Mouse (Mus musculus) lung, postnatal 14 days (tissue): Measurements from ENCODE around the gene Gba2.
"Not testable (repeated sequence)": the region's sequence is repeated elsewhere in the genome, so short reads cannot be mapped to it uniquely, and the experiment has no call there.

Source experiments
- DNase-seq: peaks from one replicate; pipeline ENCODE4 v3.0.0; 2021

Gene Gba2

DNA sequence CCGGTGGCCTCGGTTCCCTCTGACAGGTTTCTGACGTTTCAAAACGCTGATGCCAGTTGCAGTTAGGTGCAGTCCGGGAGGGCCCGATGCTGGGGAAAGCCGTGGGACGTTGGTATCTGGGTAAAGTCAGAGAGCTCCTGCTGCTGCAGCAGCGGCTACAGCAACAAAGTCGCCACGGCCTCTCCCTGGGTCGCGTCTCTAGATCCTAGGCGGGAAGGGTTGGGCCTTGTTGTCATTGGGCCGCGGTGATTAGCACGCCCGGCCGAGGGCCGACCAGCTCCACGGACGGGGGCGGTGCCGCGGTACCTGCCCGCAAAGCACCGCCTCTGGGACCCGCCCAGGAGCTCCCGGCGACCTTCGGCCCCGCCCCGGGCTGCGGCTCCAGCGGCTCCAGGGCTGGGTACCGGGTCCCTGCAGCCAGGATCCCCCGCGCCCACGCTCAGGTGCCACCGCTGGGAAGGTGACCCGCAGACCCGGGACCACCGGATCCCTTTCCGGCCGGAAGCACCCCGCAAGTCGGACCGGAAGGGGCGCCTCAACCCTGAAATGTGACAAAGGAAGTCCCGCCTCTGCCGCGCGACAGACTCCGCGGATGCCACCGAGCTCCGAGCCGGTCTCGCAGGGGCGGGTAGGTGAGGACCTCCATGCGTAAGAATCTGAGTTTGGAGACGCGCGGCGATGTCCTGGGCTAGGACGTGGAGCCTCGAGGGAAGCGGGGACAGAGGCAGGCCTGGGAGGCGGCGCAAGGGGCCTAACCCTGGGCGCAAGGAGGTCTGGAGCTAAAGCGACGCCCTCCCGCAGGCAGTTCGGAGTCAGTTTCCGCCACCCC lies at the start of gene Gba2, which contains the start of gene Rgp1:
Gene Gba2 (minus strand): TSS at position 498 of the 829 bp plus-strand sequence.
Gene Rgp1 (plus strand): TSS at position 340 of the 829 bp plus-strand sequence.
- DNase-seq: peak; percentile 88

DNA sequence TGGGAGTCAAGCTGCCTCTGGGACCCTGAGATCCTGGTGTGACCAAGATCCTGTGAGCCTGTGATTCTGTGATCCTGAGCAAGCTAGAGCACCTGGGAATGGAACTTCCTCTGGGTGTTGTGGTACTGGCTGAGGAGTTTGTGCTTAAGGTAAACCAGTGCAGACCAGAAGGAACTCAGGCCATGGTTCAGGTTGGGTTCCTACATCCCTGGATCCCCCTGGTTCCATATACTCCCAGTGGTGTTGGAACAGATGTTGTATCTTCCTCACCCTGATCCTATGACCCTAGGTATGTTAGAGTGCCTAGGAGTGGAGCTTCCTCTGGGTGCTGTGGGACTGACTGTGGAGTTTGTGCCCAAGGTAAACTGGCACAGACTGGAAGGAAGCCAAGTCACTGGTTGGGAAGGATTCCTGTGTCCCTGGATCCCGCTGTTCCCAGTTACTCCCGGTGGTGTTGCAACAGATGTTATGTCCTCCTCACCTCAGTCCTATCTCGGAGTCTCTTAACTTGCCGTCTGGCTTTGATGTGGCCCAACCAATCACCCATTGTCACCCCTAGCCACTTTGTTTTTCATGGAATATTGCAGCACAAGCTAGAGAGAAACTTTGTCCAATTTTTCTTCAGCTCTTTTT lies 41.6 kb upstream of the Gba2 start:
- DNase-seq: no peak

DNA sequence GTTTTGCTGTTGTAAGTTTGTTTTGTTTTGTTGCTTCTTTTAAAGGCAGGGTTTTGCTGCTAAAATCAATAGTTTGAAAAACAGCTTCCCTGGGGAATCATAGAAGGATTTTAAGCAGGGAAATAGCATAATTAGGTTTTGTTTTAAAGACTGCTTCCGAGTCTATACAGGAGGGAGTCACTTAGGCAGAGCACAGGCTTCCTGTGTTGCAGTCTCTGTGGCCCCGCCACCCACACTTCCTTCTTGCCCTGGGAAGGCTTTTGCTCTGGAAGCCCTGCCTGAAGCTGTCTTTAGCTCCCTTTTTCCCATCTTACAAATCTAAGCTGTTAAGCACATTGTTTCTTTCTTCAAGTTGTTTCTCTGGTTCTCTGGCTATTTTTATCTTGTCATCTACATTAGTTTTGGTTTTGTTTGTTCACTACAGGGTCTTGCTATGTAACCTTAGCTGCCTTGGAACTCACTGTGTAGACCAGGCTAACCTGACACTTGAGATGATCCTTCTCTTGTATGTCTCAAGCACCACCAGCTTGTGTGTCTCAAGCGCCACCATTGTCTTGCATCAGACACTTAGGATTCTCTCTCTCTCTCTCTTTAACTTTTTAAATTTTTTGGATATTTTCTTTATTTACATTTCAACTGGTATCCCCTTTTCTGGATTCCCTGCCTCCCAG lies 34.5 kb upstream of the Gba2 start:
- peak; percentile 64 for DNase-seq

DNA sequence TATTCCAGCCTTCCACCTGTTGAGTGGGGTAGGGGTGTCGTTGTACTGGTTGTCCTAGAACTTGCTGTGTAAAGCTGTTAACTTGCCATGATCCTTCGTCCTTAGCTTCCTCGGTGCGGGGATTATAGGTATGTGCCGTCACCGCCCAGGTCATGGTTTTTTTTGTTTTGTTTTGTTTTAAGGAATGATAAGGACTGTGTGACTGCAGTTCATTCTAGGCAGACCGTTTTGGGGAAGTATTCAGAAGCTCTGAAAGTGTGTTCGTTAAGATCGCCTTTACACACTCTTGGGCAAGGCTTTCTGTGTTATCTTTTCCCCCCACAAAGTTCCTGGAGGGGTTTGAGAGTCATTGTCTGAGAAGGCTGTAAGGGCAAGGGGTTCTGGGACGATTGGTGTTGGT lies 33.9 kb upstream of the Gba2 start:
- DNase-seq: no peak

DNA sequence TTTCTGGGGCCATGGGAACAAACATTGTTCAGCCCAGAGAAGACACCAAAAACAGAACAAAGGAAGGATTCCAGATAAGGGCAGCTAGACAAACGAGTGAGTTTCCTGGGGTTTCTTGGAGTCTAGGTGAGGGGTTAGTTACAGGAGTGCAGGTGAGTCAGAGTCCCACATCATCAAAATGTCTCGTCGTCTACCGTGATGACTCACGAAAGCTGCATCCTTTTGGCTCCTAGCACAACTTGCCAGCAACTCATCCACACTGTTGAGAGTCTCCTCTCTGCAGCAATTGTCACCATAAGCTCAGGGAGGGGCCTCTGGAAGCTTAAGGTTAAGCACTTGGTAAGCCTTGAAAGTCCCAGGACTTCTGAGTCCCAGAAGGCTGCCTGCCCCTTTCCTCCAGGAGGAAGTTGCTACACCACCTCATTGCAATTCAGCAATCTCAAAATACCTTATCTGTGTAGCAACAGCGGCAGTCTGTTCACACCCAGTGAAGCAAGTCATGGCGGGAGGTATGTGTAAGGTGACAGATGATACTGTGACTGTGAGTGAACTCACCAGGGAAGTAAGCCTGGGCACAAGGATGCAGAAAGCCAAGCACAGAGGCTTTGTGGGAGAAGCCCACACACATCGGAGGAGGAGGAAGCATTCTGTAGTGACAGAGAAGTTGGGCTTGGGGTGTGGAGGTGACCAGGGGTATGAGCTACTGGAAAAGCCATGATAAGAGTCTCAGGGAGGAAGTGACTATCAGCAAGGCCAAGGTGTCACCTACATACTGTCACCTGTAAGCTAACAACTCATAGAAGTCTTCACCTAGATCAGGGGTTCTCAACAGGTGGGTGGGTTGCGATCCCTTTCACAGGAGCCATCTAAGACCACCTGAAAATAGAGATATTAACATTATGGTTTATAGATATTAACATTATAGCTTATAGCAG lies 26.3 kb upstream of the Gba2 start:
- DNase-seq: no peak

DNA sequence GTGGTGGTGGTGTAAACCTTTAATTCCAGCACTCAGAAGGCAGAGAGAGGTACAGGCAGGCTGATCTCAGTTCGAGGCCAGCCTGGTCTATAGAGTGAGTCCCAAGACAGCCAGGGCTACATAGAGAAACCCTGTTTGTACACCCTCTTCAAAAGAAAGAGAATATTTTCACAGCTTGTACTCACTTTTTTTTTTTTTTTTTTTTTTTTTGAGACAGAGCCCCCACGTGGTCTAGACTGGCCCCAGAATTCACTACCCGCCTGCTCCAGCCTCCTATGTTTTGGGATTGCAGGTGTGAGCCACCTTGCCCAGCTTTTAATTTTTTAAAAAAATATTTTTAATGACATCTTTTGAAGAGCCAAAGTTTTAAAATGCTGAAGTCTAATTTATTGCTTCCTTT lies 25.4 kb upstream of the Gba2 start:
- no peak for DNase-seq

DNA sequence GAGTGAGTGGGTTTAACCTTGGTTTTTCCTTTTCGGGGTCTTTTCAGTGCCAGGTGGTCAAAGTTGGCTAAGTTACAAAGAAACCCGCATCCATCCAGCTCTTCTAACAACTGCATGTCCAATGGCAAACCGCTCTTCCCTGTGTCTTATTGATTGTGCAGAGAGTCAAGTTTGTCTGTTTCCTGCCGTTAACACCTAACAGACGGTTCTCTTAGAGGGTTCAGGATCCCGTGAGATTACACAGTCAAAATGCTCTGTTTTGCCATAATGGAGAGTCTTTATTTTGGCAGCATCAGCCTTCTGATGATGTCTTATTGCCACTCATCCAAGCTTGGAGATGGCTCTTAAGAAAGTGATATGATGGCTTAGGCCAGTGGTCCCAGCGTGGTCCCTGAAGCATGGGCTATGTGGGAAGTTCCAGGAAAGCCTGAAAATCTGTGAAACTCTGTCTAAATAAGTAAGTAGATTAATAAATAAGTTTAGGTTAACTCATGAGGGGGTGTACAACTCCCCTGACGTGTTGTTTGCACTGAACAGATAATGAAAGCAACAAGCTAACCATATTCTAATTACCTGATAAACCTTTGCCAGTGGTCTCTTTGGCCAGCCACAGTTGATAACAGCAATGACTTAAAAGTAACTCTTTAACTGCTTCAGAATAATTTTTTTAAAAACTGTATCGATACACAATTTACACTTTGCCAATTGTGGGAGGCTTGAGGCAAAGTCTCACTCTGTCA lies 21.7 kb upstream of the Gba2 start:
- DNase-seq: no peak

DNA sequence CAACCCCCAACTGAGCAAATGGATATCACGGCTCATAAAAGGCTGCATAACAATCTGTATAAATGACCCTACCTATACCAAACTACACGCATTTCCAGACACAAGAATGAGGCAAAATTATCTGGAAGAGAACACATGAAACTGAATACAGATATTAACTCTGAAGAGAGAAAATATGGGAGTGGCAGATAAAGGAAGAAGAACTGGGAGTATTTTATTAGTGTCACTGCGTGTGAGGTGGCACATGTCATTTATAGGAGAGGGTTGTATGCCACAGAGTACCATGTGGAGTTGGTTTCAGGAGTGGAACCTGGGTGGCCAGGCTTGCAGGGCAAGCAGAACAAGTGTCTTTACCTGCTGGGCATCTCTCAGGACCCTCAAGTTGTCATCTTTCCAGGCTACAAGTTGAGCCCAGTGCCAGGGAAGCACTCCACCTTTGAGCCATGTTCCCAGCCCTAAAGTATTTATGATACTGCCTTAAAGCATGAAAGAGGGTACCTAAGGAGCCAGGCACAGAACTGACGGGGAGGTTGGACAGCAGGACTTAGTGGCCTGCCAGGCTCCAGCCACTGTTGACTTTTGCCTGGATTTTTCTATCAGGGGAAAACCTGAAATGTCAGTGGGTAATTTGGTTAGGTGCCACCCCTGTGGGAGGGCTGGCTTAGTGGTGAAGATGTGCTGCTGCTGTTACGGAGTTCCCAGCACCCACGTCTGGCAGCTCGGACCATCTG lies 20.1 kb upstream of the Gba2 start:
- DNase-seq: no peak

DNA sequence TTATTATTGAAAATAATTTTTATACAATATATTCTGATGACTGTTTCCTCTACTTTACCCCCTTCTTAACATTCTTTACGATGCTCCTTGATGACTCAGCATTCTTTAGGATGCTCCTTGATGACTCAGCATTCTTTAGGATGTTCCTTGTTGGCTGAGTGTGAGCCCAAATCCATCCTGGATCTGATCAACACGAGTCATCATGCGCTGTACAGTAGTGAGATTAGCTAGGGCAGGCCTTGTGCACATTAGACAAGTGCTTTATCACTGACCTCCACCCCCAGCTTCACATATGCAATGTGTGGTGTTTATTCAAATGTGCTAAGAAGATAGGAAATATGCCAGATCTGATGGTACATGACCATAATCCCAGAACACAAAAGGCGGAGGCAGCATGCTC lies 19.5 kb upstream of the Gba2 start:
- no peak for DNase-seq

DNA sequence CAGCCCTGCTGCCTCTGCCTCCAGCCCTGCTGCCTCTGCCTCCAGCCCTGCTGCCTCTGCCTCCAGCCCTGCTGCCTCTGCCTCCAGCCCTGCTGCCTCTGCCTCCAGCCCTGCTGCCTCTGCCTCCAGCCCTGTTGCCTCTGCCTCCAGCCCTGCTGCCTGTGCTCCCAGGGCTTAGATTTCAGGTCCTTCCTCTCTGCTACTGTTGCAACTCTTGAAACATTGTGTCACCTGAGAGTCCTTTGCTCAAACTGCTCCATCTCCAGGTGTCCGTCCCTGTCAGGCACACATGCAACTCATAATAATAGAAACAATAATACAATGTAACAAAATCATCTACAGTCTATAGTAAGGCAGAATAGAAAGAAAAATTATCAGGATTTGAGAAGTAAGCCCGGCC lies 17.9 kb upstream of the Gba2 start:
- not testable (repeated sequence) for DNase-seq

DNA sequence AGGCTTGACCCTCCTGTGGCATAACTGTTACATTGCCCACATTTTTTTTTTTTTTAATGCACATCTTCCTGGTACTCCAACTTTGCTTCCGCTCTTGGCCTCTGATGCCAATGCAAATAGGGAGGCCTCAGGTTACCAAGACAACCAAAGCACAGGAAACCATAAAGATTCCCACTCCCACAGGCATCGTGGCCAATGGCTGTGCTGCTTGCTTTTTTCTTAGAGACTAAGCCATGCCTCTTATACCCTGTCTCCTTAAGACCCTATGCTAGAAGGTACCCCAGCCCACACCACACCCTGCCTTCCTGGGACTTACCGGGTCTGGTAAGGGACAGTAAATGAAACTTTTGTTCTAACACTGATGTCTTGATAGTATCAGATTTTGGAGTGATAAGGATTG lies 14.8 kb upstream of the Gba2 start:
- DNase-seq: no peak

DNA sequence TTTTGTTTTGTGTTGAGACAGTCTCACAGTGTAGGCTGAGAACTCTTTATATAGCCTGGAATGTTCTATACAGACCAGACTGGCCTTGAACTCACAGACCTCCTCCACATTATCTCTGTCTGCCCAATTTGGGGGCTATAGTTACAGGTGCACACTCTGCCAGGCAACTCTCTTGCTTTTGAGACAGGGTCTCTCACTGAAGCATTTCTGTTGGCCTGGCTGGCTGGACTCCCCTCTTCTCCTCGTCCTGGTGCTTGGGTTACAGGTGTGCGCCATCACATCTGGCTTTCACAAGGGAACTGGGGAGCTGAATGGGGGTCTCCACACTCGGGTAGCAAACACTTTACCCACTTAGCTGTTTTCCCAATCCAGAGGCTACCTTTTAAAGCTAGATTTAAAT lies 13.3 kb upstream of the Gba2 start:
- DNase-seq: no peak

DNA sequence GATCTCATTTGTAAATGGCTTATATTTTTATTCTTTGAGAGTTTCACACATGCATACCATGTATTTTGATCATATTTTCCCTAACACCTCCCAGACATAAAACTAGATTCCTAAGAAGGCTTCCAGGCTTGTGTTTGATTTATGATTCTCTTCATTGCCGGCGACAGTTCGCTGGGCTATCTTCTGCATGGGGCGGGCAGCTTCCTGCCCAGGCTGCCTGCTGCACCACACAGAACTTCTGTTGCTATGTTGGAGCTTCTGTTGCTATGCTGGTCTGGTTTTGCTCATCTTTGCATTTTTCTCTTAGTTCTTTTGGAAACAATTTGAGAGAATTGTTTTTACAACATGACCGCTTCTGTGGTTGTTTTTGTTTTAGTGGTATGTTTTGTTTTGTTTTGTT lies 12.9 kb upstream of the Gba2 start:
- DNase-seq: no peak

DNA sequence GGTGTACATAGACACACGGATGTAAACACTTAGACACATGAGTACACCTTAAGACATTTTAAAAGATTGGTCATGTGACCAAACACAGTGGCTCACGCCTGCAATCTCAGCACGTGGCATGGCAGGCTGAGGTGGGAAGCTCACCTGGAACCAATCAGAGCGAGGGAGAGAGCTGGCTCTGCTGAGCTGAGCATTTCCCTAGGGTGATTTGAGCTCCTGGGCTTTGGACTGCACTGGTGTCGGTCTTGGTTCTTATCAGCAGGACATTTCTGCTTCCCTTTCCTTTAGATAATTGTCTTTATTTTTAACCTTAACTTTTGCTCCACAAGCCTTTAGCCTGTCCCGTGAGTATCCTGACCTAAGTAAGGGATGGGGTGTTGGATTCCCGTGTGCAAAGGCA lies 9.0 kb upstream of the Gba2 start:
- DNase-seq: no peak

DNA sequence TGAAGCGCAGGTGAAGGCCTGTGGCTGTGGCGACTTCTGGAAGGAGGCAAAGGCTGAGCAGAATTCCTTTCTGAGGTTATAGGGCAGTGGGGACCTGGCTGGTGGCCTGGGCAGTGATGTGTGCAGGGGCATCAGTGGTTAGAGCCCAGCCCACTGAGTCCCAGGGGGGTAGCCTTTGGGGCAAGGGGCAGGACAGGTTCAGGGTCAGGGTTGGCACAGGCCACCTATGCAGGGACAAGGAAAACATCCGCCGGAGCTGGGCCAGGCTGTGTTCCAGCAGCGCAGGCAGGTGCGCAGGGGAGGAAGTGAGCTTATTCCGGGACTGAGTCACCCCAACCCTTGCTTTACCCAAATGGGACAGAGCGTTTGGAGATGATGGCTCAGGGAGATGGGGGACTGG lies 7.7 kb upstream of the Gba2 start:
- no peak for DNase-seq

DNA sequence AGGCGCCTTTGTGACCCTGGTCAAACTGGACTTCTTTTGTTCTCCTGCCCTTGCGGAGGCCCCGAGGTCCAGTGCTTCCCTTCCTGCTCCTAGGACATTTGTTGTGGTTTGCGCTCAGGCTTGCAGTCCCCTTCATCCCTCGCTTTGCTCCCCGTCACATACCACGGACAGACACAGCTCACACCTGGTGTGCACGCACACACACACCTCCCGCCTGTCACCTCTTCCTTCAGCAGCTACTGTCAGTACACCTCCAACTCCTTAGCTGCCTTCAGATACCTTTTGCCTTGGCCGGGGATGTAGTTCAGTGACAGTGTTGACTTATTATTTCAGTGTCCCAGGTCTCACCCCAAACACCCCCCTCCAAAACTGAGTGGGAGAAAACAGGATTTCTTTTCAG lies 7.0 kb upstream of the Gba2 start:
- DNase-seq: no peak

DNA sequence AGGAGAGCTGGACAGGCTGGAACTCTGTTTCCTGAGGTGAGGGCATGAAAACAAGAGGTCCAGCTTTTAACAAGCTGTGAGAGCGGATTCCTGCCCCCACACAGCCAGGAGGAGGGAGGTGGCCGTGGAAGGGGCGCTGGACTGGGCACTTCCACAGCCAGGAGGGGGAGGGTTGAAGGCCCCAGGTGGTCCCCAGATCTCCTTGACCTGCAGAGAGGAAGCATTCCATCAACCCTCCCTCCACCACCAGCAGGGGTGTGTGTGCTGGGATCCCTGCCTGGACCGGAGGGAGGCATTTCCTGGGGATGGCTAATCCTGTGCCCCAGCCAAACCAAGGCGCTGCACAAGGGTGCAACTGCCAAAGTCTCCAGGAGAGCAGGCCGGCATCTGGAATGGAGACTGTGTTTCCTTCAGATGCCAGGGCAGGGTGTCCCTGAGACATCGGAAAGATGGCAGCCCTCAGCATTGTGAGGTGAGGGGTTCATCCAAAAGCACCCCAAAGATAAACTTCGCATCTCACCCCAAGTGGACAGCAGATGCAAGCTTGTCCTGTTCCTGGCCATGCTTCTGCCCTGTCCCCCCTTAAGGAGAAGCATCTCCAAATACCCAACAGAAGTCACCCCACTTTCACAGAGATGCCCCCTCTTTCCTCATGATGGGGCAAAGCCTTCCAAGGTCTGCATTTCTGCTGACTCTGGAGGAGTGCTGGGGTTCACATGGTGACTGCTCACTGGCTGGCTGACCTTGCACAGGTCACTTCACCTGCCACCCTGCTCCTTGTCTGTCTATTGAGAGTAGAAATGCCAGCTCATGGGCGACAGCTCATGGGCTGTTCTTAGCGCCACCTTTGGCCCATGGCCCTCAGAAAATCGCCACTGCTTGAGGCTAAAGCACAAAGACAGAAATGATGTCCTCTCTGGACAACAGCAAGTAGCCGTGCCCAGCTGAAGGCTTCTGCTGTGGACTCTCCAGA lies 6.1 kb upstream of the Gba2 start, which contains the start of gene Msmp:
Gene Msmp (minus strand): TSS at position 51 of the 973 bp plus-strand sequence.
- peak; percentile 39 for DNase-seq

DNA sequence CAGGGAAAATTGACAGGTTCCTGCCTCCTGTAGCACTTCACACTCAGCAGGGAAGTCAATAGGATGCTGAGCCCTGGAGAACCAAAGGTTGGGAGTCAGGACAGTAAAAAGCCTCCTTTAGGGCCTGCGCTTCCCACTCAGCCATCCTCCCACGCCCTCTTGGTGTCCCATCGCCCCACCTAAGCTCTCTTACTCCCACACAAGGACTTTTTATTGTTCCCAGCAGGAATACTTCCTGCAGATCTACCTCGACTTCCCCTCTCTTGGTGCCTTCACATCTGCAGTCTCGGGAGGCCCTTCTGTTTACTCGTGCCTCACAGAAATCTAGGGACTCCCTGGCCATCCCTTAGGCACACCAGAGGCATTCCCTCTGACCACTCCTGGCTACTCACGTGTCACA lies 4.7 kb upstream of the Gba2 start:
- DNase-seq: no peak

DNA sequence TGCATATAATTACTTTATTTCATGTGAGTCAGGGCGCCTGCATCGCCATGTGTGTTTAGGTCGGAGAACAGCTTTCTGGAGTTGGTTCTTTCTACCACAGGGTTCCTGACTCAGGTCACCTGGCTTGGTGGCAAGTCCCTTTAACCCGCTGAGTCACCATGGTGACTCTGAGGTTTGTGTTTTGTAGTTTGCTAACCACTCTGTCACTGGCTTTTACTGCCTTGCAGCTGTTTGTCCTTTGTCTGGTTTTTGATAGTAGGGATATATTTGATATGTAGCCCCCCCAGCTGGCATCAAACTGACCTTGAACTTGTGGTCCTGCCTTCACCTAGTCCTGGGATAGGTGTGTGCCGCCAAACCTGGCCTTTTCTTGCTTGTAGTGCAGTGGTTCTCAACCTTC lies 3.6 kb upstream of the Gba2 start:
- no peak for DNase-seq

DNA sequence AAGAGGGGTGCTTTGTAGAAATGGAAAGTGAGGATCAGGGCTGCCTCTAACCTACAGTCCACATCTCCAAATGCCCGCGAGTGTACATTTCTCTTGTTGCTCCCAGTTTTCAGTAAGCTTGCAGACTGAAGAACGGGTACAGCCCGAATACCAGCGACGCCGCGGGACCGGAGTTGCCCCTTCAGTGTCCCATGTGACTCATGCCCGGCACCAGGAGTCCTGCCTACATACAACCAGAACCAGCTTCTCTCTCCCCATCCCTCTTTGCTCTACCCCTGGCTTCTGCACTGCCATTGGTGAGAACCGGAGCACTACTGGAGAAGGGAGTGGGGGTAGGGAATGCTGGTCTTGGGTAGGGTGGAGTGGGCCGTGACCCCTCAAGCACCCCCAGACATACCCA lies 2.7 kb upstream of the Gba2 start:
- DNase-seq: no peak
